Mouse (Mus musculus) forebrain, embryonic 14.5 days (tissue): ENCODE results near the gene Prr36. TPM values are rescaled to one million over a fixed set of nuclear protein-coding genes. Genes with fewer than 3 reads are reported as not detected.
"Not testable (repeated sequence)": the region's sequence is repeated elsewhere in the genome, so short reads cannot be mapped to it uniquely, and the experiment has no call there.

Experiments
- ATAC-seq: fragments of 200-750 bp; cut with Nextera tagmentation; 2 replicates; pipeline ENCODE4 v1.8.0; 2017; ENCODE audit warnings: mild to moderate bottlenecking, moderate library complexity
- DNase-seq: peaks from one replicate; pipeline ENCODE4 v3.0.0-alpha.2; 2015; ENCODE audit warnings: low spot score
- H3K27ac ChIP-seq: fragments of 300-500 bp; sonication (generic); 2 replicates; pipeline ENCODE4 v1.5.1; 2014; ENCODE audit warnings: low read depth, mild to moderate bottlenecking, control low read depth, low read length, moderate library complexity
- H3K27me3 ChIP-seq: fragments of 300-500 bp; sonication (generic); replicated peaks from 2 replicates; pipeline ENCODE4 v1.6.1; 2014; ENCODE audit warnings: low read length, control low read depth, mixed read lengths; ENCODE audit not compliant: control insufficient read depth, insufficient read depth
- H3K36me3 ChIP-seq: fragments of 300-500 bp; sonication (generic); 2 replicates; pipeline ENCODE4 v1.6.1; 2014; ENCODE audit warnings: low read length, control low read depth; ENCODE audit not compliant: control insufficient read depth, insufficient read depth
- H3K4me1 ChIP-seq: fragments of 300-500 bp; sonication (generic); 2 replicates; pipeline ENCODE4 v1.6.1; 2014; ENCODE audit warnings: antibody characterized with exemption, low read length, control low read depth; ENCODE audit not compliant: control insufficient read depth, insufficient read depth
- H3K4me2 ChIP-seq: fragments of 300-500 bp; sonication (generic); 2 replicates; pipeline ENCODE4 v1.6.1; 2014; ENCODE audit warnings: mild to moderate bottlenecking, control low read depth, low read length
- H3K4me3 ChIP-seq: fragments of 300-500 bp; sonication (generic); 2 replicates; pipeline ENCODE4 v1.5.1; 2014; ENCODE audit warnings: low read depth, low read length, control low read depth
- H3K9ac ChIP-seq: fragments of 300-500 bp; sonication (generic); 2 replicates; pipeline ENCODE4 v1.6.1; 2014; ENCODE audit warnings: mild to moderate bottlenecking, low read length, control low read depth, moderate library complexity
- H3K9me3 ChIP-seq: fragments of 300-500 bp; sonication (generic); replicated peaks from 2 replicates; pipeline ENCODE4 v1.6.1; 2016; ENCODE audit warnings: low read length, control low read depth, mixed read lengths; ENCODE audit not compliant: control insufficient read depth
- WGBS: fragments of 180-500 bp; shearing (Covaris S2); extraction: QIAGEN DNeasy Blood & Tissue Kit; methylation state at CpG from one replicate; pipeline ENCODE4 v1.1.7; 2014; 5-methylcytosine and 5-hydroxymethylcytosine counted together
- polyA plus RNA-seq: library from polyadenylated mRNA; unstranded; fragments of >200 nt; fragmentation: Nextera tagmentation; extraction: Ambion mirVana; gene quantifications from 2 replicates; pipeline ENCODE4 v1.2.1, GENCODE M21; 2014

The Prr36 gene
- polyA plus RNA-seq, 1 experiment from 2014 or later, result 25.3 TPM

- peak; percentile 46 for DNase-seq
- Histone ChIP-seq H3K4me2 (peak overlapping the region; percentile 74), H3K27ac (peak overlapping the region; percentile 97; the same call in 1 of the 2 replicates), H3K9ac (peak overlapping the region; percentile 96), H3K9me3 (no peaks in the 10 kb centered on the region), H3K27me3 (no peaks in the 10 kb centered on the region), H3K4me3 (peak overlapping the region; percentile 93), H3K36me3 (peaks cover 55% of the 10 kb centered on the region), H3K4me1 (peaks cover 25% of the 10 kb centered on the region)
- 48% methylated on average over 4 of the region's 4 CpGs for WGBS
- ATAC-seq, result no peak
Measured at GRCm38 (mm10) chr8:4256911-4257310, 39.7 kb upstream of the Prr36 start.

- Histone ChIP-seq H3K4me1 (peaks cover 25% of the 10 kb centered on the region), H3K36me3 (peaks cover 43% of the 10 kb centered on the region)
- not testable (repeated sequence) for ATAC-seq, DNase-seq, H3K4me2 ChIP-seq, H3K9ac ChIP-seq, H3K27ac ChIP-seq, H3K4me3 ChIP-seq, H3K9me3 ChIP-seq, H3K27me3 ChIP-seq
- WGBS, result 89% methylated on average over 7 of the region's 7 CpGs
Measured at GRCm38 (mm10) chr8:4255471-4255870, 38.2 kb upstream of the Prr36 start.

GRCm38 (mm10) chr8:4254001-4254400, 36.7 kb upstream of the Prr36 start:
- H3K27me3 ChIP-seq, result no peaks in the 10 kb centered on the region
- H3K9ac ChIP-seq, result peak overlapping the region; percentile 32; the same call in 1 of the 2 replicates
- H3K36me3 ChIP-seq, result peaks cover 42% of the 10 kb centered on the region
- H3K4me3 ChIP-seq, result peak overlapping the region; percentile 90; the same call in 1 of the 2 replicates
- peak overlapping the region; percentile 92; the same call in 1 of the 2 replicates for H3K27ac ChIP-seq
- DNase-seq (peak; percentile 89), ATAC-seq (no peak)
- H3K9me3 ChIP-seq, result no peaks in the 10 kb centered on the region
- 39% methylated on average over 6 of the region's 6 CpGs for WGBS
- peaks cover 22% of the 10 kb centered on the region for H3K4me1 ChIP-seq
- peak overlapping the region; percentile 68 for H3K4me2 ChIP-seq

GRCm38 (mm10) chr8:4252934-4253841, 35.9 kb upstream of the Prr36 start, which contains the start of gene Snapc2:
Gene Snapc2 (plus strand): TSS chr8:4253080.
- Histone ChIP-seq H3K4me1 (peaks cover 22% of the 10 kb centered on the region), H3K27me3 (no peaks in the 10 kb centered on the region), H3K36me3 (peaks cover 46% of the 10 kb centered on the region), H3K9me3 (no peaks in the 10 kb centered on the region), H3K27ac (peak within 1 kb of the TSS; percentile 92), H3K9ac (peak within 1 kb of the TSS; percentile 81), H3K4me3 (peak within 1 kb of the TSS; percentile 90), H3K4me2 (peak within 1 kb of the TSS; percentile 68)
- WGBS, result under 1% methylated on average over 65 of the region's 69 CpGs
- DNase-seq (peak; percentile 98), ATAC-seq (peak; percentile 92)

GRCm38 (mm10) chr8:4252116-4252760, 35.0 kb upstream of the Prr36 start:
- peak overlapping the region; percentile 68 for H3K4me2 ChIP-seq
- peak overlapping the region; percentile 65; the same call in 1 of the 2 replicates for H3K27ac ChIP-seq
- H3K36me3 ChIP-seq, result peaks cover 50% of the 10 kb centered on the region
- no peaks in the 10 kb centered on the region for H3K27me3 ChIP-seq
- 41% methylated on average over 8 of the region's 8 CpGs for WGBS
- peaks cover 15% of the 10 kb centered on the region for H3K4me1 ChIP-seq
- no peak for ATAC-seq
- no peaks in the 10 kb centered on the region for H3K9me3 ChIP-seq
- H3K9ac ChIP-seq, result peak overlapping the region; percentile 81; the same call in 1 of the 2 replicates
- H3K4me3 ChIP-seq, result peak overlapping the region; percentile 90
- no peak for DNase-seq

- WGBS, result 33% methylated on average over 26 of the region's 26 CpGs
- Histone ChIP-seq H3K27ac (no peak overlapping the region), H3K9me3 (no peaks in the 10 kb centered on the region), H3K27me3 (no peaks in the 10 kb centered on the region), H3K4me1 (peaks cover 7% of the 10 kb centered on the region), H3K9ac (no peak overlapping the region), H3K36me3 (peaks cover 50% of the 10 kb centered on the region), H3K4me3 (no peak overlapping the region), H3K4me2 (no peak overlapping the region)
- ATAC-seq (peak; percentile 7; the same call in 1 of the 2 replicates), DNase-seq (peak; percentile 85)
Measured at GRCm38 (mm10) chr8:4250306-4250970, 33.2 kb upstream of the Prr36 start.

GRCm38 (mm10) chr8:4249213-4249612, 32.0 kb upstream of the Prr36 start:
- DNase-seq (no peak), ATAC-seq (no peak)
- H3K9me3 ChIP-seq, result no peaks in the 10 kb centered on the region
- 17% methylated on average over 29 of the region's 29 CpGs for WGBS
- H3K4me1 ChIP-seq, result peaks cover 5% of the 10 kb centered on the region
- H3K36me3 ChIP-seq, result peaks cover 51% of the 10 kb centered on the region
- no peak overlapping the region for H3K9ac ChIP-seq
- H3K27me3 ChIP-seq, result no peaks in the 10 kb centered on the region
- no peak overlapping the region for H3K4me2 ChIP-seq
- no peak overlapping the region; the same call in 1 of the 2 replicates for H3K27ac ChIP-seq
- H3K4me3 ChIP-seq, result no peak overlapping the region

- 77% methylated on average over 15 of the region's 15 CpGs for WGBS
- Histone ChIP-seq H3K4me3 (no peak within 1 kb of the TSS), H3K27me3 (no peaks in the 10 kb centered on the region), H3K9me3 (no peaks in the 10 kb centered on the region), H3K9ac (no peak within 1 kb of the TSS), H3K4me2 (no peak within 1 kb of the TSS), H3K4me1 (no peaks in the 10 kb centered on the region), H3K36me3 (peaks cover 62% of the 10 kb centered on the region), H3K27ac (no peak within 1 kb of the TSS; the same call in 1 of the 2 replicates)
- DNase-seq, result no peak
- ATAC-seq, result no peak
Measured at GRCm38 (mm10) chr8:4247951-4248540, 30.8 kb upstream of the Prr36 start, which contains the start of gene Tgfbr3l. Gene Tgfbr3l (plus strand): TSS chr8:4248214.
